Mouse (Mus musculus) lung, adult 18-20 months (tissue): Measurements from ENCODE around the gene Litaf.
A peak's percentile ranks its signal among the peaks of the same experiment; 100 is the strongest.
"Not testable (repeated sequence)": the region's sequence is repeated elsewhere in the genome, so short reads cannot be mapped to it uniquely, and the experiment has no call there.

Experiments
- DNase-seq, 2 experiments: peaks; one replicate each; pipeline ENCODE4 v3.0.0; 2022; ENCODE audit warnings: mixed read lengths in 2 of 2

The Litaf gene

DNA sequence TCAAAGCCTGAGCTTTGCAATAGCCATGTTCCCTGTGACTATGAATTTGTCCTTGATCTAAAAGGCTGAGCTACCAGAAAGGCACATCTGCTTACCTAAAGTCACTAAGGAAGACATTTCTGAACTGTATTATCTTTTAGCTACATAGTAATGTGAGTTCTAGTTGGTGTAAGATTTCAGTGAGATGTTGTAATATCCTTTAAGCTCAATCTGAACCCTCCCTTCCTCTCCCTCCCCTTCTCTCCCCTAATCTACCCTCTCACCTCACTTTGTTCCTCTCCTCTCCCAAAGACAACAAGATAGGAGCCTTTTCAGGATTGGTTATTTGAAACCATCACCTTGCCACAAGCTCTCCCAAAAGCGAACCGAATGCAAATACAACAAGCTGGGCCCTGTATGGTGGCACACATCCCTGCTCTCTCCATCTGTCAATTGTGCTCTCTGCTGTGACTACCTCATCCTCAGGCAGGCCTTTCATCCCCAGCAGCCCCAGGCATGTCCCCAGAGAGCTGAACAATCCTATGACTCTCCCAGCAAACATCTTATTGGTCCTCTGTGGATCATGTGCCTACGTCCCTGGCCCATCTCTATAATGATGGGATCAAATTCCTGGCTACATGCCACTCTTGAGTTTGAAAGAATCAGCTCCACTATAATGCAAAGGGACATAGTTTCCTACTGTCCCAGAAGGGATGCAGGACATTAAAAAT lies 44.4 kb downstream of the Litaf start:
- no peak for DNase-seq

DNA sequence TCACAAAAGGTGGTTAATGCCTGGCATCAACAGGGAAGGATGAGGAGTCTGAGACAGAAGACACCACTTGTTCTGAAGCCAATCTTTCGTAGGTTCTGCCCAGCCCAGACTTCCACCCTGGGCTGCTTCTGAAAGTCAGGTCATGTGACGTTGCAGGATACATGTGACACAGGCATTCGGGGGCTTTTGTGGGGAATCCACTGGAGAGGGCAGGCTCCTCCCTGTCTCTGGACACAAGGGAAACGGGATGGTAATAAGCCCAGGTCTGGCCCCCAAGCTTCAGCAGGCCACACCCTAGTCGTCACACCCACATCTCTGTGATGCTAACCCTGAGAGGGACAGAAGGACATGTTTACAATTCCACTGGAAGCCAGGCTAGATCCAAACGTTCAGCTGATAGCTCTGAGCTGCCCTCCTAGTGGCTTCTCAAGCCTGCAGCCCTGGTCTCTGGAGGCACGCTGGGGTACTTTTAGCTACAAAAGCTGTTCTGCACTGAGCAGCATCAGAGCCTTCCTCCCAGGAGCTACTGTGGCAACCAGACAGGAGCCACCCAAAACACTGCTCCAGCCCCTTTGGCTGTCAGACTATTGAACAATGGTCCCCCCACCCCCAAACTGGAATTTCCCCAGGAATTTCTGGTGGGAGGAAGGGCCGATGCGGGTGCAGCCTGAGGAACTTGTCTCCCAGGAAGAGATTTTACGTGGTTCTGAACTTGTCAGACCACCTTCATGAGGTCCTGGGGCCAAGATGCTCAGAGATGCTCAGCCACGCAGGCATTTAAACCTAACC lies 48.0 kb downstream of the Litaf start:
- no peak for DNase-seq

DNA sequence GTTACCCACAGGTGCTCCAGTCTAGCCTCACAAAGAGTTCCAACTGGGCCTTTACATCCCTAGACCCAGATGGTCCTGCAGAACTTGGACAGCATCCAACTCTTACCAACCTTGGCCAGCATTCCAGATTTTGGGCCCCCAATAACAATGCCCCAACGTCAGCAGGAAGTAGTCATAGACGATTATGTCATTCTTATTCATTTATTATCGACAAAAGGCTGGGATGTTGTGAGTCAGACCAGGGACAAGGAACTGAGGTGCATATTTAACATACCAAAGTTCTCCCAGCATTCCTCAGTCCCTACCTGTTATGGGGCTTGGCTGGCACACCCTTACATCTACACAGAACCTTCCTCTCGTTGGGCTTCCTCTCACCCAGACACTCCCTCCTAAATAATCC lies 49.6 kb downstream of the Litaf start:
- peak in 1 of 2 experiments; percentile 45 for DNase-seq

DNA sequence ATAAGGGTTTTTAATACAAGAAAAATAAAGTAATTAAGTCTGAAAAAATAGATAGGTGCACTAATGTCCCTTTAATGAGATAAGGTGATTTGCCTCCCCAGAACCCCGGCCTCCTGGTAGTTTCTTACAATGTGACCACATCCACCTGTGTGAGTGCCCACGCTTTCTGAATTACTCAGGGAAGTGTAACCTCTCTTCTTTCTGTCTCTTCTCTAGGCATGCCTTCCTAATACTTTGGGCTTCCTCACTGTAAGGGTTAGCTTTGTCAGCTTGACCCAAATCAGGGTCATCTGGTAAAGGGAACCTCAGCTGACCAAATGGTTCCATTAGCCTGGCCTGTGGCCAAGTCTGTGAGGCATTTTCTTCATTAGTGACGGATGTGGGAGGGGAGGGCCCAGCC lies 51.5 kb downstream of the Litaf start:
- DNase-seq = peak in 1 of 2 experiments; percentile 25

DNA sequence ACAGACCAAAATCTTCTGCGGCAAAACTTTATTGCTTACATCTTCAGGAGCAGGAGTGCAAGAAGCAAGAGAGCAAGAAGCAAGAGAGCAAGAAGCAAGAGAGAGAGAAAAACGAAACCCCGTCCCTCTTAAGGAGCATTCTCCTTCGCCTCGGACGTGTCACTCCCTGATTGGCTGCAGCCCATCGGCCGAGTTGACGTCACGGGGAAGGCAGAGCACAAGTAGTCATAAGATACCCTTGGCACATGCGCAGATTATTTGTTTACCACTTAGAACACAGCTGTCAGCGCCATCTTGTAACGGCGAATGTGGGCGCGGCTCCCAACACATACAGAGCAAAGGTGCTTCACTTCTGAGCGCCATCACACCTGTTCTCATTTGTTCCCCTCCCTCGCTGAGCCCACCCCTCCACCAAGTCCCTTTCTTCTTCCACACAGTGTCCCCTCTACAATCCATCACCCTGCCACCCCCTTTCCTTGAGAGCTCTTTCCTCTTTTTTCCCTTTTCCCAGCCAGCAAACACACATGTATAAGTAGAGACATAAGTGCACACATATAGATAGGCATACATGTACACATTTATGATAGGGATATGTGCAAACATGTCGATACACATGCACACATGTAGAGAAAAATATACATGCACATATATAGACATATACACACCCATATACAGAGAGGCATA lies 52.4 kb downstream of the Litaf start:
- DNase-seq = not testable (repeated sequence)

DNA sequence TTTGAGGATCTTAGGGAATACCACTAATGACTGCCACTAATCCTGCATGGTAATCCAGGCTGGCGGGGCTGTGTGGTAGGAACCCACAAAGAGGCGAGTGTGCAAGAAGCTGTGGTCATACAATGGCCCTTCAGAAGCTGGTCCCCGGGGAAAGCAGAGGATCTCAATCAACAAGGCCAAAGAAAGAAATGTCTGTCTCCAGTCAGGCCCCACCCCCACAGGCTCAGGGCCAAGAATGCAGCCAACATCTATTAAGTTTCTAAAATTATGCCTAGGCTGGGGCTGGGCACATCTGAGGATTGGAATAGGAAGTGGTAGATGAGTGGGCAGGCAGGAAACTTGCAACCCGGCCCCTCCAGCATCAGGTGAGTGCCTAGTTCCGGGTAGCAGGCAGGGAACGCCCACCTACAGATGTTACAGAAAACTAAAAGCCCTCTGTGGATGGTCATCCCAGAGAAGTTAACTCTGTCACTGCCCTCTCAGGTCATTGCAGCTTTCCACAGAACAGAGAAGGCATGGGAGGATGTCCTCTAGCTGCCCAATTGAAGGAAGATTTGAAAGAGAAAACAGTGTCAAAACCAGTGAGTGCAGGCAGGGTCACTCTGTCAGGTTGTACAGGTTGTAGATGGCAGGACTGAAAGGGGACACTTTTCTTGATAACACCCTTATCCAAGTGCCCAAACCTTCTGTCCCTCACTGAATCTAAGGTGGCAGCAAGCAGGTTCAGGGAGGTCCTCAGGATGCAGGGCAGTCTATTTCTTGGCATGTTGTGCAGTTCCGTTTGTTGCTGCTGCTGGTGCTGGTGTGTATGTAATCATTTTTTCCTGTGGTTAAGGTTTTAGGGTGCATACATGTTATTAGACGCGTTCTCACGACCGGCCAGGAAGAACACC lies 53.1 kb downstream of the Litaf start:
- peak; percentile 70 to 75 for DNase-seq

DNA sequence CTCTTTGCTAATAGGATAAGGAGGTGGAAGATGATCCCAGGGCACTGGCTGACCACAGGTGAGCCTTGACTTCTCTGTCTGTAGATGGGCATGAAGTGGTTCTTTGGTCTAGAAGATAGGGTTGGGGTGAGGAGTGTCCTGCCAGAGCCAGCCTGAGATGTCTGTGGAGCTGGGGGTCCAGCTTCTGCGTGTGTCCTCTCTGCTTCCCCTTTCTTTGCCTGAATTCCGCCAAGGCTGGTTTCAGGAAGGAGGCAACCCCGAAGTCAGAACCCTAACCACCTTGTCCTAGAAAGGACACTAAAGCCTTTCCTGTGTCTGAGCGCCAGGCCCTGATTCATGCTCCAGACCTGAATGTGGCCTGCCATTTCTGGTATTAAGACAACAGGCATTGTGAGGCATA lies 54.0 kb downstream of the Litaf start:
- no peak for DNase-seq

DNA sequence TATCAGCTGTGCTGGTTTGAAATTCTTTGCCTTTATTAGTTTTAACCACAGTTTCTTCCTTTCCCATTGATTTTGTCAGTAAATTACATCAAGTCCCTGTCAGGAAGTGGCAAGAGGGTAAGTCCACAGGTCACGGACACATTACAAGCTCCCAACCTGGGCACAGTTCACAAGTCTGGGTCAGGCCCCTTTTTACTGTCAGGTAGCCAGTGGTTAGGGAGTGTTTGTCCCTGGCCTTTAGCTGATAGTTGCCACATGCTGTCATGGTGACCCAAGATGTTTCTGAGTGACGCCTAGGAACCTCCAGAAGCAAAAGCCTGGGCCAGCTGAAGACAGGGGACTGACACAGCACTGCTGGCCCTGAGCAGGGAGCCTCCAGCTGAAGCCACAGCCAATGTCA lies 54.8 kb downstream of the Litaf start:
- DNase-seq = peak in 1 of 2 experiments; percentile 30

DNA sequence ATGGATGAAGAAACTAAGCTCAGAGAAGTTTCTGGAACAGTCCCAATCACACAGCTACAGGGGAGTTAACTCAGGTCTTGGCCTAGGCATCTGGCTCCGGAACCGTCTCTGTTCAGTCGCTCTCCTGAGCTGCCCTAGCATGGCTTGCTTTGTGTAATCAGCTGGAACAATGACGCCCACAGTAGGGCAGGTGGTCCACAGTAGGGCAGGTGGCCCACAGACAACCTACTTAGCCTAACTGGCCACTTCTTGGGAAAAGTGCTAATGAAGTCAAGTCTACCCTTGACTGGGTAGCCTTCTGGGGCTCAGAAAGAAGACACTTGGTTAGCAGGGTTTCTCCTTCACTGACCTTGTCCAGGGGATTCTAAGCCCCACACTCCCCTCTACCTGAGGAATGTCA lies 55.7 kb downstream of the Litaf start:
- DNase-seq = no peak

DNA sequence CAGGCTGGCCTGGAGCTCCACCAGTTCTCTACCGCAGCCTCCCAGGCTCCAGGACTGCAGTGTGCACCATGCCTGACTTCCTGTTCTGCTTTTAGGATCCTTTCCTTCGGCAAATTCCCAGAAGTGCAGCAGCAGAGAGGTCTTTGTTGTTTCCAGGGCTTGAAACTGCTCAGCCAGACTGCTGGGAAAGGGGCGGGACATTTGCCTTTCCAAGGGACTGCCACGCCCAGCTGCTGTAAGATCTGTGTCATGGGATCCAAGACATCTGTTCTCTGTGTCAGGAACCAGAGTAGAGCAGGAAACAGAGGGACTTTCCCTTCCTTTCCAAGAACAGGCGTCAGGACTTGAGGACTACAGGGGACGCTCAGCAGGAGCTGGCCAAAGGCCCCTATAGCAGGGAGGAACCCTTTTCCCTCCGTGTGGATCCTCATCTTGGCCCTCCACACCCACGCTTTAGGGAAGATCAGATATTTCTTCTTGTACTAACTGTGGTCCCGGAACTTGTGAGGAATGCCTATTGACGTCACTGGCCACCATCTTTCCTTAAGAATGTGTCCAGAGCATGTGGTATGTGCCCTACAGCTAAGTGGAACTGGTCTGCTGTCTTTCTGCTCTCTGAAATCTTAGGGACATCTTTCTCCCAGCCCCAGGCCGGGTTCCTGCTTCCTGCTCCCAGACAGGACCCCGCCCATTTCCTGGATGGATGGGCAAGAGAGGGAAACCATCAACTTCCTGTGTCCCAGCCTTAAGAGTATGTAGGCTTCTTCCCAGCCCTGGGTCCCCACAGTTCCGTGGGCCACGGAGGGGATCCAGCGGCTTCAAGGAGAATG lies 57.6 kb downstream of the Litaf start:
- DNase-seq = peak; percentile 89 to 91

DNA sequence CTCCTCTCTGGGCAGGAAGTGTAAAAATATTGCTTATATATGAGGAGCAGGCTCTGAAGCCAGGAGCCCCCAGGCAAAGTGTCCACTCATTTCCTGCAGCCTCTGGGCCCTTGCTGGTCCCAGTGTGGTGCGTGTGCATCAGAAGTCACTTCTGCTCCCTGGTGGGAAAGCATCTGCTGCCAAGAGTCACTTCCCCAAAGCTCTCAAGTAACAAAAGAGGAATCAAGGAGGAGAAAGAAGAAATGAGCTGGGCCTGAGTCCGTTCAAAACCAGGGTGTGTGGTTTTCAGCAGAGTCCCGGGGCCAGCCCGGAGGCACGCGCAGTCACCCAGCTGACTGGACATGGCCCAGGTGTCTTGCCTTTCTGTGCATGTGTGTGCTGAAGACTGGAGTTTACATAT lies 59.9 kb downstream of the Litaf start:
- DNase-seq = peak; percentile 41 to 49

DNA sequence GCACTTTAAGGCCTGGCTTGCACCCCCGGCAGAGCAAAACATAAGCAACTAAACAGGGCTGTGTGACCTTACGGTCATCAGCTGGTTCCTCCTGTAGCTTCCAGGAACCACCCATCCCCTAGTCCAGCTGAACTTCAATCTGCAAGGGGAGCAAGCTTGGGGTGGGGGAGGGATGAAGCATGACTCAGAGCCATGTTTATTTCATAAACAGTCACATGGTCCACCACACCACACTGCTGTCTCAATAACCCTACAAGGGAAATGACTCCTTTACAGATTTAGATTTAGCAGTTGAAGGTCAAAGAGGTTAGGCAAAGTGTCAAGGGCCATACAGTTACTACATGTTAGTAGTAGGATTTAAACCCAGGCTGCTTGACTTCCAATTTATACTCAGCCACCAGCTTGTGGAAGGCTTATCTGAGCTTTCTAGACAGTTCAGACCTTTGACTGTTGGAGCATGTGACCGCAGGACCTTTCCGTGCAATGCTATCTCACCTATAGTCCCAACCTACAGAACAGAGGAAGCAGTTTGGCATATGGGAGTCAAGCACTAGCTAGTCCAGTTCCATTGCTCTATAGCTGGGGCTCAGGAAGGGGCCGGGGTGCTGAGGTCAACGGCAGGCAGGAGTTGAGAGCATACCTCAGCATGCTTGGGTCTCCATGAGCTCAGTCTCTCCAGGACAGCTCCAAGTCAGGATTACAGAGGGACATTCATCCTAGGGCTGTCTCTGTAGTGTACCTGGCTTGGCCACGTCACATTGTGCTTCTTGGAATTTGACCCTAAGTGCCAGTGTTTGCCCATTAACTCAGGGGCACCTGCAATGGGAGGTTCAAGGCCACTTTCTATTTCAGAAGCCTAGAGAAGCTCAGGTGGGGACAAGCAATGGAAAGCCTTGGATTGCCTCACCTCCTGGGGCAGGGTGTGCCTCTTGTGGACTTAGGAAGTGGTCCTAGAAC lies 64.0 kb downstream of the Litaf start:
- peak; percentile 50 to 58 for DNase-seq

DNA sequence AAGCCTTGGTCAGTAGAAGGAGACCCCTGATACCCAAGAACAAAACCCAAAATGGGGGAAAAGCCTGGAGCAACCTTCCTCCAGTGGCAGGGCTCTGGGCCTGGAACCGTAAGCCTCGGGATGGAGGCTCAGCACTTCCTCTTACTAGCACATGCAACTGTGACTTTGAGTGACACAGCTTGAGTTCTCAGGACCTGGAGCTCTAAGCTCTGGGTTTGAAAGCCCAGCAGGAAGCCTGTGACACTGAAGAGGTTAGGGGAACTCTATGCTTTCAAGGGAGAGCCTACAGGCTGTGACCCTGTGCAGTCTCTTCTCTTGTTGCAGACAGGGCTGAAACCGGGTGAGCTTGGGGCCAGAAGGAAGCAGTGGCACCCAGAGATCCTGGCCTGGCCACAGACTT lies 66.1 kb downstream of the Litaf start:
- DNase-seq = no peak

DNA sequence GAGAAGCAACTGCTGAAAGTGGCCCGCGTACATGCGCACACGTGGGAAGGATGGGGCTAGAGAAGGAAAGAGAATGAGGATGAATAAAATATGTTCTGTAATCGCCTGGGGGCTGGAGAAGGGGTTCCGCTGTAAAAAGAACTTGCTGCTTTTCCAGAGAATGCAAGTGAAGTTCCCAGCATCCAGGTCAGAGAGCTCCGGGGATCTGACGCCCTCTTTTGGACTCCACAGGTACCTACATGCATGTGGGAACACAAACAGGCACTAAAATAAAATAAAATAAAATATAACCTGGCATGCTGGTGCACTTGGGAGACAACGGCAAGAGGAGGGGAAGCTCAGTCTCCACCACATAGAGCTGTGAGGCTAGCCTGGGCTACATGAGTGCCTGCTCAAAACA lies 67.7 kb downstream of the Litaf start:
- no peak for DNase-seq

DNA sequence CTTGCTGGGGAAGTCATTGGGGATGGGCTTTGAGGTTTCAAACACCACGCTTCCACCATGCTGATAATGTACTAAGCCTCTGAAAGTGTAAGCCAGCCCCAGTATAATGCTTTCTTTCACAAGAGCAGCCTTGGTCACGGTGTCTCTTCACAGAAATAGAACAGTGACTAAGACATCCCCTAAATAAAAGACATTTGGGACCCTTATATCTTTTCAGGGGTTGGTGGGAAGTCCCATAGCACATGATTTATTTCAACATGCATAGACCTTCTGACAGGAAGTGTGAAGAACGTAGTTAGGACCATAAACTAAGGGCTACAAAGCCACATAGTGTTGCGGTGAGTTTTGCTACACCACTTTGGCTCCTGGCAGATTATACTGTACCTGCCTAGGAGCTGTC lies 69.4 kb downstream of the Litaf start:
- DNase-seq = no peak

DNA sequence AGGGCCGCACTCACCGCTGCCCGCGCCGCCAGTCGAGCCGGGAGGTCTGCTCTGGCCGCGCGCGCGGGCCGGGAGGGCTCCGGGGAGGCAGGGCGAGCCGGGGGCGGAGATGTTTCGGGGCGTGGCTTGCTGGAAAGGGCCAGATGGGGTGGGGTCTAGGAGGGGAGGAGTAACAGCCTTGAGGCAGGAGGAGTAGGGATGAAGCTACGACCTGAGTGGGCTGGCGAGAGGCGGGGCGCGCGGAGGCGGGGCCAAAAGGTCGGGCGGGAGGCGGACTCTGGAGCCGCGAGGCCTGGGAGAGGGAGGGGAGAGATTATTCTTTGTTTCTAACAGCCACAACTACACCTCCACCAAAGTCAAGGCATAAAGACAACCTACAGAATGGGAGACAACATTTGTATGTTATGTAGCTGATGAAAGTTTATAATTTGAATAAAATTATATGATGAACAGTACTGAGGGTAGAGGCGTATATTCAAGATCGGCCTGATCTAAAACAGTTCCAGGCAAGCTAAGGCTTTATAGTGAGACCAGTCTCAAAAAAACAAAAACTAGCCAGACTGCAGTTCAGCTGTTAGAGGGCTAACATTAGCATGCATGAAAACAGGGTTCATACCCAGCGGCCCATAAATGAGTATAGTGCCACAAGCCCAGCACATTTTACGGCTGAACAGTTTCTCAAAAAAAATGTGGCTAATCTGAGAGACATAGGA lies 72.8 kb downstream of the Litaf start:
- peak; percentile 96 to 97 for DNase-seq

DNA sequence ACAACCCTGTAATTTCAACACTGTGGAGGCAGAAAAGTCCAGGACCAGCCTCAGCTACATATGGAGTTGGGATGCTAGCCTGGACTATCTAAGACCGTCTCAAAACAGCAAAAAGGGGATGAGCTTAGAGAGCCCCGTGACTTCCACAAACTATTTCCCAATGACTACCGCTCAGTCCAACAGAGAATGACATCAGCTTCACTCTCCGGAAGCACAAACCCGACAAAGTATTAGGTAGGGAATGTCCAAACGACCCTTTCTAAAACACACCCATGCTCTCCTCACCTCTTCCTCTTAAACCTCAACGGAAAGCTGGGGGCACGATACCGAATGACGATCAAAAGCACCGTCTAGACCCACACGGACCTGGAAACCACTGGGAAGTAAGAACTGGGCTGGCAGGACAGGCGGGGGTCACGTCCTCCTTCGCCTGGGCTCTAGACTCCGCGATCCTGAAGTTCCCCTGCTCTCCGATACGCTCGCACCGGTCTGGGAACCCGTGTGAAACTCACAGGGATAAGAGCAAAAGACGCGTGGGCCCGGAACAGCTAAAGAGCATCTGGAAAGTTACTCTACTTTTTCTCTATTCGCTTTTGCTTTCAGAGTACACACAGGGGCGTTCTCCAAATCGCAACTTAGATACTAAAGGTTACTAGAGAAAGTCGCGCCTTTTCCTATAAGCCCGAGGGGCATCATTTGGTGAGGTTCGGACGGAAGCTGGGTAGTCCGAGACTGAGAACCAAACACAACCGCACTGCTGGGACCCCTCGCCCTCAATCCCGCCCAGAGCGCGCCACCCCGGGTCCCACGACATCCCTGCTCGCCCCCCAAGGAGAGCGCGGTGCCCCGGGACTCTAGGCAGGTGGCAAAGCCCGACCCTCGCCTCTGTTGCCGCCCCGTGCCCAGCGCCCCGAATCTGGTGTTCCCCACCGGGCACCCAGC lies 73.6 kb downstream of the Litaf start:
- DNase-seq = peak; percentile 55 to 70

DNA sequence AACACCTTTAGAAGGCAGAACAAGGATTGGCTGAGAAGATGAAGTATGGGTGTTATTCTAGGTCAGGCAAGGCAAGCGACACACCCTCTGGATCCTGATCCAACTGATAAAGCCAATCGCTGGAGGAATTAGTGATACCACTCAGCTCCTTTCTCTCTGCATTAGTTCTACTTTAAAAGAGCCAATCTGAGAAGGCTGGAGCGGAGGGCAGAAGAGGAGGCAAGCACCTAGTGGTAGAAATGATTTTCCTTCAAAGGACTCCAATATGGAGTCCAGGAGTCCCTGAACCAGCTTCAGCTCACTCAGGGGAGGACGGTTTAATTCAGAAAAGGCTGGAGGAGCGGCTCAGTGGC lies 74.2 kb downstream of the Litaf start:
- no peak for DNase-seq

DNA sequence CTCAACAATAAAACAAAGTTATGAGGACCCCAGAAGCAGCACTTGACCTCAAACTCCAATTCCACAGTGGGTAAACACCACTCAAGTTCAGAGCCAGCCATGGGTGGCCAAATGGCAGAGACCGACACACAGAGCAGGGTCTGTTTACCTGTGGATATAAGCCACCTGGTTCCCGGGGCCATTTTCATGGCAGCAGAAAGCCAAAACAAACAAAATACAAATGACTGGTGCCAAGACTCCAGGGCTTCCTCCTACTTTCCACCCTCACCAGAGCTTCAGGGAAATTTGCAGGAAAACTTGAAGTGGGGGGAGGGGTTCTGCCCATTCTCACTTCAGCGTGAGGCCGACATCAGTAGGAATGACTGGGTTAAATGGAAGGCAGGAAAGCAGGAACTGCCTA lies 75.2 kb downstream of the Litaf start:
- DNase-seq = peak; percentile 59 to 70
